Mouse (Mus musculus) thymus, adult 2 months (tissue): ENCODE data around the gene Itpr1.

Source experiments
- CTCF ChIP-seq: fragments of 200-500 bp; IDR thresholded peaks from 2 replicates; pipeline ENCODE4 v1.5.1; 2012; ENCODE audit warnings: mild to moderate bottlenecking, control low read depth, low read length, moderate library complexity, borderline replicate concordance; ENCODE audit not compliant: control insufficient read depth, poor library complexity, insufficient read depth; ENCODE audit errors: extremely low read depth
- POLR2A ChIP-seq: fragments of 200-500 bp; IDR thresholded peaks from 2 replicates; pipeline ENCODE4 v1.6.1; 2012; ENCODE audit warnings: mild to moderate bottlenecking, low read length, control low read depth, moderate library complexity; ENCODE audit not compliant: control insufficient read depth, poor library complexity, insufficient read depth; ENCODE audit errors: extremely low read depth

GRCm38 (mm10) chr6:108325948-108326411, 113.1 kb downstream of the Itpr1 start:
- TF ChIP-seq POLR2A (no peak), CTCF (no peak)
